Mouse (Mus musculus) retina, embryonic 14.5 days (tissue): ENCODE results near the gene Arntl.

Experiments
- DNase-seq: peaks from one replicate; pipeline ENCODE4 v3.0.0-alpha.2; 2015; ENCODE audit warnings: low spot score

Gene Arntl

DNA sequence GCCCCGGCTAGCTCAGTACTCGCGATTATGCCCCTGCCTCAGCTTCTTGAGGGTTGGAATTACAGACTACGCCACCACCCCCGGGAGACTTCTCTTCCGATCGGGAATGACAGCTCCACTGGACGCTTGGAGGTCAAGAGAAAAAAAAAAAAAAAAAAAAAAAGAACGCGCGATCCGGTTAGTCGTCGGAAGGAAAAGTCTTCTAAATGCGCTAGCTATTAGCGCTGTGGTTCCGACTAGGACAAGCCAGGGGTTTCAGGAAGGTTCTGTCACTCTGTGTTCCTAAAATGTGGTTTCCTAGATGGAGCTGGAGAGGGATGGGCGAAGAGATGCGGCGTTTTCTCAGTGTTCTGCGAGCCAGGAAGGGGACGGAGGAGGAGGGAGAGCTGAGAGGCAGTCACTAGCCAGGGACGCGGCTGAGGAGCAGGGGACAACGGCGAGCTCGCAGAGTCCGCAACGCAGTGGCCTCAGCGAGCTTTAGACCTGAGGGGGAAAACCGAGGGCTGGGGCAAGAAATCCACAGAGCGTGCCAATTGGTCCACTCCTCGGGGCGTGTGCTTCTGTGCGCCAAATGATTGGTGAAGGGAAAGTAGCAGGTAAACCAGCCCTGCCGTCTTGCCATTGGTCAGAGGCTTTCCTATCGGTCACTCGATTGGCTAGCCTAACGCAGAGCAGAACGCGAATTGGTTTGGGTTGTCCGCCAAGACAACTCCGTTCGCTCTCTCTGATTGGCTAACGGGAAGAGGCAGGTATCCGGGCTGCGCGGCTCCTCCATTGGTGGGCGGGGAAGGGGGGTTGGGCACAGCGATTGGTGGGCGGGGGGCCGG is at the start of gene Arntl:
Arntl (plus strand) TSS at position 822 of the 827 bp plus-strand sequence.
- DNase-seq, result peak; percentile 99

DNA sequence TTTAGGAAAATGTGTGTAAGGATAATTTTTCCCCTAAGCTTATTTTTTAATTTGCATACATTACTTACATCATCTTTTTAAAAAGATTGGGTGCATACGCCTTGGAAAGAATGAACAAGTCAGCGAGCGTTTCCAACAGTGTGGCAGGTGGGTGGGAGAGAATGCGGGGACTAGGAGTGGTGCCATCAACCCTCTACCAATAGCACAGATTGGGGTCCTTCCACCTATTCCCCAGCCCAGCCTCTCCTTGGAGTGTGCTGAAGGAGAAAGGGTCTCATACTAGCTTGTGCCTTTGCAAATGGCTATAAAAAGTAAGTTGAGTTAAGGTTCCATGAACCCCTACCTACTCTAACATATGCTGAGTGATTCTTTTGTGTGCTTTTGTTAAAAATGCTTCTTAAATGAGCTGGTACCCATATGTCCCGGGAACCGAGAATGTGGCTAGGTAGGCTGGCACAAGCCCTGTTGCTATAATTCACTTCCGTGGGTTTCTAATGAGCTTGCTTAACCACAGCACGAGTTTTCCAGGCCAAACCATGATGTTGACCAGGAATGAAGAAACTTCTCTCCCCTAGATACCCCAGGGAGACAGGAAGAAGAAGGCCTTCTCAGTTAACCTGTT is 46.1 kb upstream of the Arntl start:
- DNase-seq, result no peak

GRCm38 (mm10) chr7:113164719-113165118 is 42.5 kb upstream of the Arntl start:
- no peak for DNase-seq

DNA sequence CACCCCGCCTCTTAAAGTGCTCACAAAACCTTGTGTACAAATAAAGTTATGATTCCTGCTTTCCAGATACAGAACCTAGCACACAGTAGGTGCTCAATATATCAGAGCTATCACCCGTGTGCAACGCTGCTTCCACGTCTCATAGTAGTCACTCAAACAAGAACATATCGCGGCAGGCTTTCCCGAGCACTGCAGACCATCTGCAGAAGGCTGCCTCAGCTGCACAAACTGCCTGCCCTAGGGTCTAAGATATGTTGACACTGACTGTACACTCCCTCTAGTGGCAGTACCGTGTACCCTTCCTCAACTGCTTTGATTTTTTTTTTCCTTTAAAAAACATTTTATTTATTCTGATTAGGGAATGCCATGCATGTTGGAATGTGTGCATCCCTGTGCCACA is 40.2 kb upstream of the Arntl start:
- DNase-seq, result peak; percentile 85

DNA sequence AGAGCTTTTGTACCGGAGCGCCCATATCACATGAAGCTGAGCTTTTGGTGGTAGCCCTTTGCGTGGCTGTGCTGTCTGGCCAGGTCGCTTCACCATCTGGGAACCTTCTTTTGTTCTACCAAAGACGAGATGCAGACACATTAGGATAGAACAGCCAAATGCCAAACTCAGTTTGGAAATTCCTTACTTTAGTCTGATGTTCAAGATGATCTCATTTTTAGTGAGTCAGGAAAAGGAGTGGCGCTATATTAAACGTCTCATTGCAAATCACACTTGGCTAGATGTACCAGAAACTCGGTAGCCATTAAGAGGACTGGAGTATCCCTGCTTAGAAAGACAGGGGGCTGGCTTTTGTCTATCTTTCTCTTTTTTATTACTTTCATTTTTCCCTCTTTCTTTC is 38.7 kb upstream of the Arntl start:
- DNase-seq, result no peak

- no peak for DNase-seq
These were observed 34.8 kb upstream of the Arntl start for GRCm38 (mm10) chr7:113172425-113172824.

DNA sequence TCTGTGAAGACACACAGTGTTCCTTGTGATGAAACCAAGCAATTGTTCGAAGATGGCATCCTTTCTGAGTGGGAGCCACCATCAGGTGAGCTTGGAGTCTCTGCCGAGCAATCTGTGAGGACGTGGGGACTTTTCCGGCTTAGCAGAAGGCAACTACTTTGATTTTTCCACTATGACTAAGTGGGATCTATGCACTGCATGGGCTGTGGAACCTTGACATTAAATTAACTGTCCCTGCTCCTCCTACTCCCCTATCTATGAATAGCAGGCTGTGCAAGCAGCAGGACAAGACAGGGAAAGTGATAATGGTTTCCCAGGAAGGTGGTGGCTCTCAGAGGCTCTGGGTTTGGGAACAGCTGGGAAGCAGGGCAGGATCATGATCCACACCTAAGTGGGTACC is 31.8 kb upstream of the Arntl start:
- DNase-seq, result no peak

DNA sequence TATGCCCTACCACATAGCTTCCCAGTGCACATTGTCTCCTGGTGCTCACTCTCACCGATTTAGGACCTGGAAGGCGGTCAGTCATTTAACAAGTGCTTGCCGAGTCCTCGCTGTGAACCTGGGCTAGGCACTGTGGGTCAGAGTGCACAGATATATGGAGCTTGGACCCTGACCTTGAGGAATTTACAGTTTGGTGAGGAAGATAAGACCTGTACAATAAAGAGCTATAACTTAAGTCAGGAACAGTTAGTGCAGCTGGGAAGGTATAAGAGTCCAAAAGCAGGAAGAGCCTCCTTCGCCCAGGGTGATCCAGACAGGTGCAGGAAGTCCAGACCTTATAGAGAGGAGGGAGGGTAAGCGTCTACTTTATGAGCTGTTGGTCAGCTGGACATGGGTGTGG is 29.2 kb upstream of the Arntl start:
- DNase-seq, result no peak

DNA sequence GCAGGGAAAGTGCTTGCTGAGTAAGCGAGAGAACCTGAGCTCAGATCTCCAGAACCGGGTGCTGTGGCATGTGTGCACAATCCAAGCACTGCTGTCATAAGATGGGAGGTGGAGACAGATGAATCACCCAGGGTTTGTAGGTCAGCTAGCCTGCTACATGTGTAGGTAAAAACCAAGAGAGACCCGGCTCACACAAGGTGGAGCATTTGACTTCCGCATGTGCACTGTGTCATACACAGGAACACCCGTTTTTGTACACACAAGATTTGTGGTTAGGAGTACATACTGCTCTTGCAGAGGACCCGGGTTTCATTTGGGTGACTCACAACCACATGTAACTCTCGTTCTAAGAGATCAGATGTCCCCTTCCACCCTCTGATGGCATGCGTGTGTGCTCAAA is 23.5 kb upstream of the Arntl start:
- no peak for DNase-seq

GRCm38 (mm10) chr7:113185056-113185455 is 22.2 kb upstream of the Arntl start:
- no peak for DNase-seq

DNA sequence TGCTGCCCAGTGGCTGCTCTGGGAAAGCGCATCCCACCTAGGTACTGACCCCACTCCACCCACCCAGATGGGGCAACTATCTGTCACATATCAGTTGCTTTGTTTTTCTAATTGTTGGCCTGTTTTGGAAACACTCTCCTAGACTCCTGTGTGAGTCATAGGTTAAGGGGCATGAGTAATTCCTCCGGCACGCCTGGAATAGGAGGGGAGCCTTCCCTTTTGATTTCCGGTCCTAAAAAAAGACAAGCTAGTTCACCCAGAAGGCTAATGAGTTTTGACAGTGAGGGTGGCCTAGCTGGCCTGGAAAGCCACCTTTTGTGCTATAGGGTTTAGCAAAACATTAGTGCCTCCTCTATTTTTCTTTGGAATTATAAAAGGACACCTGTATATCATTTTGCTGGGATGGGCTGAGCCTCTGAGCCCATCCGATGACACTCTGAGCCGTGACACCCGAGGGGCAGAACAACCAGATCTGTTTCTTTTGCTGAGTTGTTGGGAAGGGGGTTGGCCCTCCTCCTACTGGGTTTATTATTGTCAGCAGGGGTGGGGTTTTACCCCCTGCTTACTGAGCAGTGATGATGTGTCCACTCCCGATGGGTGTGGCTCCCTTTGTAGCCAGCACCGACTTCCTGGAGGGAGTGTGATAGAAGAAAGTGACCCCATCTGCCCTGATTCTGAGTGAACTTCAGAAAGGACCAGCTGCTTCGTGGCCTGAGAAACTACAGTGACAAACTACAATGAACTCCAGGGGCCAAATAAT is 21.0 kb upstream of the Arntl start:
- peak; percentile 48 for DNase-seq

GRCm38 (mm10) chr7:113188091-113188490 is 19.2 kb upstream of the Arntl start:
- no peak for DNase-seq

DNA sequence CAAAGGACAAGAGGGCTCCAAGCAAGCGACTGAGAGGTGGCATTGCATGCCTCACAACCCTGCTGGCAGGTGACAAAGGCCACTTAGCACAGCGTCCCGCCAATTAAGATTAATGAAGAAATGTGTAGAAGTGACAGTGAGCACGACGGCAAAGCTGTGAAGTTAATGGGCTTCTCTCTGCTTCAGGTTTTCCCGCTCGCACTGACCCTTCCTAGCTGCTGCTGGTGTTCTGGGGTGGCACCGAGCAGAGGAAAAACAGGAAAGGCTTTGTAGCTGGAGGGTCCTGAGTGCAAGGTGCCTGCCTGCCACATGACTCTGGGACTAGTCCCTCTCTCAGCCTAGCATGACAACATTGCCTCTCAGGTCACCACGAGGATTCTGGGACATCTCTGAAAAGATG is 18.7 kb upstream of the Arntl start:
- DNase-seq, result no peak

- DNase-seq, result no peak
These were observed 15.5 kb upstream of the Arntl start for GRCm38 (mm10) chr7:113191787-113192186.

GRCm38 (mm10) chr7:113192714-113193365 is 14.4 kb upstream of the Arntl start:
- DNase-seq, result no peak

- DNase-seq, result no peak
These were observed 13.4 kb upstream of the Arntl start for GRCm38 (mm10) chr7:113193872-113194271.

GRCm38 (mm10) chr7:113195271-113195670 is 12.0 kb upstream of the Arntl start:
- no peak for DNase-seq

- no peak for DNase-seq
These were observed 11.1 kb upstream of the Arntl start for GRCm38 (mm10) chr7:113196171-113196570.

GRCm38 (mm10) chr7:113197161-113197775 is 10.0 kb upstream of the Arntl start:
- peak; percentile 63 for DNase-seq

- DNase-seq, result no peak
These were observed 5.7 kb upstream of the Arntl start for GRCm38 (mm10) chr7:113201584-113201983.

DNA sequence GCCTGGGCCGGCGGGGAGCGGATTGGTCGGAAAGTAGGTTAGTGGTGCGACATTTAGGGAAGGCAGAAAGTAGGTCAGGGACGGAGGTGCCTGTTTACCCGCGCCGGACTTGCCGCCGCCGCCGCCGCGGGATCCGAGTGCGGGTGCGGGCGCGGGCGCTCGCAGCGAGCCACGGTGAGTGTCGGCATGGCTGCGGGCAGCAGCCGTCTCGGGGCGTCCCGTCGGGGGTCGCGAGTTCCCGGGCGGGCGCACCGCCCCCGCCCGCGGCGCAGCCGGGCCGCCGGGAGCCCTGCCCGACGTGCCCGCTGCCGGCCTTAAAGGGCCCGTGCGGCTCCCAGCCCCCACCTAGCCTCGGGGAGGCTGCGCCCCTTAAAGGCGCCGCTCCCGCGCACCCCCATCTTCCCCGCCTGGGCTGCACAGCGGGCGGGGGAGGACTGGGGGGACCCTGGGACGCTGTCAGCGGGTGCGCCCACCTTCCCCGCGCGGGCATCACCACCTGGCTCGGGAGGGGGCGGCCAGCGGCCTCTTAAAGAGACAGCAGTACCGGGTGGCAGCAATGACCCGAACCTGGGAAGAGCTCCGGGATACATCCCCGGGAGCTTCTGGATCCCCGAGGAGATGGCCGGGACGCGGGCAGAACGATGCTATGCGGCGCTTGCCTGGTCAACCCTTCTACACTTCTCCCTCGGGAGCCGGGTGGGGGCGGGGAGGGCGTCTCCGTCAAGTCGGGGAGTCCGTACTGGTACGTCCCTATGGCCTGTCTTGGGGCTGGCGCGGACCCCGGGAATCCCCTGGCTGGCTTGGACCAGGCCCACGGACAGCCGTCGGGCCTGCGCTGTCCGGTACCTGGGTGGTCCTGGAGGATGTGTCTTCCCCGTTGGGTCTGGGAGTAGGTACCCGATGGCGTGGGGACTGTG is 464 bp downstream of the Arntl start:
- peak; percentile 35 for DNase-seq
